Mouse (Mus musculus): ENCODE results near the gene Elmo1. TPM values are rescaled to one million over a fixed set of nuclear protein-coding genes. Genes with fewer than 3 reads are reported as not detected.
A peak's percentile ranks its signal among the peaks of the same experiment; 100 is the strongest.

Gene Elmo1
- total RNA-seq, 2 experiments from 2014 or later = 61.7 to 75.4 TPM

- intact Hi-C loops (cut with DNase I) = no loop called here
- no peak for DNase-seq (ENCODE audit: low spot score in 2 of 2)
These were observed 302.6 kb downstream of the Elmo1 start for GRCm38 (mm10) chr13:20392824-20393598.

GRCm38 (mm10) chr13:20397744-20398143, 307.3 kb downstream of the Elmo1 start:
- peak; percentile 36 to 42 for DNase-seq (ENCODE audit: low spot score in 2 of 2)
- intact Hi-C loops (cut with DNase I) = no loop called here

DNA sequence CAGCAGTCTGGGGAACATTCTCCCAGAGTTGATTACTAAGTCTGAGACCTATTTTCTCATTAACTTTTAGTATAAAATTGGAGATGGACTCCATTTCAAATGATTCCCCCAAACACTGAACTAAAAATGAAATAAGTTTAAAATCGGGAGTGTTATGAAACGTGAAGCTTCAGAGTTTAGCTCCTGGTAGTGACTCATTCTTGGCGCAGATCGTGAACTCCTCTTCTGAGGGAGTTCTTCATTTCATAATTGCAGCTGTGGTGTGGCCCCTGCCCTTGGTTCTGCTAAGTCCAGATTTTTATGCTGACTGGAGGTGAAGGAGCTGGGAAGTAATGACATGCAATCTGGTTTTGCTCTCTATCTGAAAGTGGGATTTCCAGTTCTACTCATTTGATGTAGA, 307.9 kb downstream of the Elmo1 start:
- intact Hi-C loops (cut with DNase I) = no loop called here
- peak; percentile 19 to 32 for DNase-seq (ENCODE audit: low spot score in 2 of 2)

DNA sequence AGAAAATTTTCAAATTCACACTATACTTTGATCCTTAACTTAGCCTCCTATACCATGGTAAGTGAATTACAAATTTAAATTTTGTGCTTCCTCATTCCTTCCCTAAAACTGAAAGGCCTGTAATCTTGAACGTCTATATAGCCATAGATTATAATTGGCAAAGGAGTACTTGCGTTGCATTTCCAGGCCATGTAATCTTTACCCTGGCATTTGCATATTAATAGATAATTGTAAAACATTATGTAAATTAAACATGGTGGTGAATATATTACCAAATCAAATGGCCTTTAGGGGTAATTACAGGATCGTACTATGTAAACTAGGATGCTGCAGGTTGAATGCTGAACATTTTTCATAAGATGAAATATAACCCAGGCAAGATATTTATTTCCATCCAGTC, 314.1 kb downstream of the Elmo1 start:
- DNase-seq (ENCODE audit: low spot score in 2 of 2) = no peak
- intact Hi-C loops (cut with DNase I) = no loop called here

- intact Hi-C loops (cut with DNase I) = no loop called here
These were observed 316.2 kb downstream of the Elmo1 start for GRCm38 (mm10) chr13:20406470-20407213.

GRCm38 (mm10) chr13:20410306-20411101, 320.1 kb downstream of the Elmo1 start:
- no peak for DNase-seq (ENCODE audit: low spot score in 2 of 2)
- intact Hi-C loops (cut with DNase I) = no loop called here

More at GRCm38 (mm10) chr13:20406470-20407213, 316.2 kb downstream of the Elmo1 start:
- no peak for DNase-seq (ENCODE audit: low spot score in 2 of 2)

DNA sequence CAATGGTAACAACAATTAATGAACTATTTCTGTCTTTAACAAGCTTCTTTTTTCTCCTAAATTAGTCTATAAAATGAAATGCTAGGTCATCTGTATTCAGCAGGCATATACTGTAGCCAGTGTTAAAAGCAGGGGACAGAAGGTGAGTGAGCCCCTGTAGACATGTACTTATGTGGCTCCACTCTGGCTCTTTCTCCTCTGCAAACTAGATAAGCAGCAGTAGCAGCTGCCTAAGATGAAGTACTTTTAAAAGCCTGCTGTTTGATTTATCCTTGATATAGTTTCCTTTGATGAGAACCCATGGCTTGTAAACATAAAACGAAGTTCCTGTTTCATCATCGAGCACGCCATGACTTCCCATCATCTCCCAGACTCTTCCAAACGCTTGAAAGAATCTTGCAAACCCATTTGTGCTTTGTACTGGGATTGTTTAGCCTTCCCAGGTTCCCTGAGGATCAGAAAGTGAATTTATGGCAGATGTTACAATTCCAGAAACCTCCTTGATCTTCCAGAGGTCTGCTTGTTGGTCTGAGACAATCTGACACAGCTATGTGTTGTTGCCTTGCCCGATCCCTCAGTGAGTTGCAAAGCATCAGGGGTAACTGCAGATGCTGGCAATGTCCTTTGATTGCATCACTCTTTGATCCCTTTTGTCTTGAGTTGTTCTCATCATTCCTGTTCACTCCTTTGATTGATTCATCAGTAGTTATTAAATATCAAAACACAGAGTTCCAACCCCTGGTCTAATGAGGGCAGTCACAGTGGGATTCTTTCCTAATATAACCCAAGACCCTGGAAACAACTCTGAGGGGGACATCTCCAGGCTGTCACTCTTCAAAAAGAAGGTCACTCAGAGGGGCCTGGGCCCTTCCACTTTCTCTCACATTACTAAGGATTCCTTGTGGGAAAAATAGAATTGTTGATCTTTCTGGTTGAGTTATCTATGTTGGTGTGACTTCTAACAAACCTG, 326.6 kb downstream of the Elmo1 start:
- intact Hi-C loops (cut with DNase I) = no loop called here

GRCm38 (mm10) chr13:20430998-20431397, 340.6 kb downstream of the Elmo1 start:
- DNase-seq (ENCODE audit: low spot score in 2 of 2) = peak in 1 of 2 experiments; percentile 17
- intact Hi-C loops (cut with DNase I) = no loop called here

More for the DNA sequence above, 326.6 kb downstream of the Elmo1 start:
- DNase-seq (ENCODE audit: low spot score in 2 of 2) = no peak

- intact Hi-C loops (cut with DNase I) = no loop called here
- peak; percentile 13 to 28 for DNase-seq (ENCODE audit: low spot score in 2 of 2)
These were observed 342.9 kb downstream of the Elmo1 start for GRCm38 (mm10) chr13:20433221-20433858.

GRCm38 (mm10) chr13:20434071-20434470, 343.7 kb downstream of the Elmo1 start:
- no peak for DNase-seq (ENCODE audit: low spot score in 2 of 2)
- intact Hi-C loops (cut with DNase I) = no loop called here

DNA sequence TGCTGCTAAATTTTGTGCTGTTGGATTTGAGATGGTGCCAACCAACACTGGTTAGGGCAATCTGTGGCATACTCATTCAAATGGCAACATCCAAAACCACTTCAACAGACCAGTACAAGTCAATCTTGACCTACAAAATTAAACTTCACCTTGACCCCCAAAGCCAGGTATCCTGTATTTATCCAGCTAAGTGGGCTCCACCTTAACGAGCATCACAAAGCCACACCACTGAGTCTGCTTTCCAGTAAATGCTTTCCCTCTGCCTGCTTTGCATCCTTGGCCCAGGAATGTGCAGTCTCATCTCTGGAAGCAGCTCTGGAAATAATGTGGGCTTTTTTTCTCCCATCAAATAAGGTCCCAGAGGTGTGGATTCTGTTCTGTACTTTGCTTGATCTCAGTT, 349.1 kb downstream of the Elmo1 start:
- DNase-seq (ENCODE audit: low spot score in 2 of 2) = no peak
- intact Hi-C loops (cut with DNase I) = no loop called here

- intact Hi-C loops (cut with DNase I) = no loop called here
- no peak for DNase-seq (ENCODE audit: low spot score in 2 of 2)
These were observed 360.5 kb downstream of the Elmo1 start for GRCm38 (mm10) chr13:20450831-20451353.

DNA sequence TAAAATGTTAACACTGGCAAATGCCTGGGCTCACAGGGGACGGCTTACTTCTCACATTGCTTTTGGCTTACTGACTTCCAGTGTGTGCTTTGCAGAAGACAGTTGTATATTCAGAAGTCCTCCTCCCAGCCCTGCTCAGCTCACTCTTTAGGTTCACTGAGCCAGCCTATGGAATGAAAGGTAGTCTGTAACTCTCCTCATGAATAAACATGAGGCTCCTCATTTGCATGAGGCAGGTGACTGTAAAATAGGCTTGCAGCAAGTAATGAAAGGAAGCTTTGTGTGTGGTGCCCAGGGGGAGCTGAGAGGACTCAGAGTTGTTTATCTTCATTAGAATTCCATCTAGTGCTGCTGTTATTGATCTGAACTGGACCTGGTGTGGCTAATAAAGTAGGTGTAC, 364.0 kb downstream of the Elmo1 start:
- intact Hi-C loops (cut with DNase I) = no loop called here
- no peak for DNase-seq (ENCODE audit: low spot score in 2 of 2)

- DNase-seq (ENCODE audit: low spot score in 2 of 2) = no peak
- intact Hi-C loops (cut with DNase I) = no loop called here
These were observed 369.7 kb downstream of the Elmo1 start for GRCm38 (mm10) chr13:20460096-20460495.

DNA sequence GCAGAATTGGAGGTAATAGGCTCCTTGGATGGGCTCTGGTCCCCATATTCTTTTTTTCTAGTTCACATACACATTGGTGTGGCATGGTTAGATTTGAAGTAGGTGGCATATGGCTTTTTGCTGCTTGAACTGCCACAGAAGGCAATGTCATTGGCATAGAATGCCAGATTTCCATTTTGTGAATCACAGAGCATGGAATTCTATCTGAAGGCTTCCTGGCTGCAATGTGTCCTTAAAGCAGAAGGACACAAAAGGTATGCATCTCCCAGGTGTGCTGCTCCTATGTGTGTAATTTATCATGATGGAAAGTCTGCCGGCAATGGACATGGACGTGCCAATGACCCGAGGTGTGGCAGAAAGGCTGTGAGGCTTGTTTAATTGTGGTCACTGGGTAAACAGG, 371.2 kb downstream of the Elmo1 start:
- intact Hi-C loops (cut with DNase I) = no loop called here
- no peak for DNase-seq (ENCODE audit: low spot score in 2 of 2)

DNA sequence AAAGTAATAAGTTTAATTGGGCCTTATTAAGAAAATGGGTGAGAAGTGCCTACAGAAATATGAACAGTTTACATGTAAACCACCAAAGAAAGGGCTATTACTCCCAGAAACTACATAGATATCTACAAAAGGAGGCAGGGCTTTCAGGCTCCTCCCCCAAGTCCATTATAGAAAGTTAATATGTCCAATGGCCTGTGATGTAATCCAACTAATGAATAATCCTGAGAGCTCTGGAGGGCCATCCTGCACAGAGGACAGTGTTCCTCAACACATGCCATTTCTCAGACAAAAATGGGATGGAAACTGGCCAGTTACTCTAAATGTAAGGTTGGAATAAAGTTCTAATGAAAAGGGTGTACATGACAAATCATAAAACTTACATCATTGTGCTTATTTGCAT, 373.8 kb downstream of the Elmo1 start:
- intact Hi-C loops (cut with DNase I) = no loop called here
- DNase-seq (ENCODE audit: low spot score in 2 of 2) = no peak

DNA sequence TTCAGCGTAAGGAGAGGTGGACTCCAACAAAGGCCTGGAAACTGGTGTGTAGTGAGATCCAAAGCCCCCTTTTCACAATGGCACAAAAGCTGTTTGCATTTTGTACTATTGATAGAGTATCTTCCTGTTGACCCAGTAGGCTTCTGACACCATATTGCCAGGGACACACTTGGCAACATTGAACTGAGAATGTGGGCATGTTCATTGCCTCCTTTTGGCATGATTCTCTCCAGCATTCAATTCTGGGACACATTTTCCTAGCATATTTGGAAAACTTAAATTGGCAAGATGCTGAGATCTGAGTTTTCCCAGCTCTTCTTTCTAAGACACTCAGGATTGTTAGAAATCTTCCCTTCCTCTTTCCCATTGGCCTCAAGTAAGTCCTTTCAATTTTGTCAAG, 377.0 kb downstream of the Elmo1 start:
- DNase-seq (ENCODE audit: low spot score in 2 of 2) = no peak

DNA sequence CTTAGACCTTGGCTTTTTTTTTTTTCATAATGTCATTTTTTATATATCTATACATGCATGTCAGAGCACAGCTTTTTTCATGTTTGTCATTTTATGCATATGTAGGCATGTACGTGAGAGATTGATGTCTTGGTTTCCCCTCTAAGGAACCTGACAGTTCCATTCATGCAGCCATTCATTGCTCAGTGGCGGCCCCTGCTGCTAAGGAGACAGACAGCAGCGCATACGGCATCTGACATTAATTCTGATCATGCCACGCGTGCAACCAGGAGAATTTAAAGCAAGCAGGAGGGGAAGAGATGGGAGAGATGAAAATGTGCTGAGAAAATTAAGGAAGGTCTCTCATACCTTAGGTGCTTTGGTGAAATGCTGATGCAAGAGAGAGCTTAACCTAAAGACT, 381.3 kb downstream of the Elmo1 start:
- intact Hi-C loops (cut with DNase I) = loop anchor here (2.0 to 10.0 kb wide), 5 partner anchors 67 to 561 kb away; no protein-coding TSS in a partner anchor
- peak; percentile 75 to 82 for DNase-seq (ENCODE audit: low spot score in 2 of 2)

More for the DNA sequence above, 377.0 kb downstream of the Elmo1 start:
- intact Hi-C loops (cut with DNase I) = no loop called here
